Mouse (Mus musculus) heart, adult 2 months (tissue): ENCODE results near the gene Rgsl1.

ENCODE experiments used
- CTCF ChIP-seq: fragments of 200-600 bp; IDR thresholded peaks from 2 replicates; pipeline ENCODE4 v1.8.1; 2022; ENCODE audit warnings: antibody characterized with exemption, mild to moderate bottlenecking, moderate library complexity
- POLR2A ChIP-seq: fragments of 200-500 bp; IDR thresholded peaks from 2 replicates; pipeline ENCODE4 v1.6.1; 2011; ENCODE audit warnings: mild to moderate bottlenecking, low read depth, low read length, control low read depth; ENCODE audit not compliant: insufficient read depth

- TF ChIP-seq POLR2A = no peak
- TF ChIP-seq CTCF = no peak
Measured at GRCm38 (mm10) chr1:153737101-153738085, 106.5 kb downstream of the Rgsl1 start.
